Mouse (Mus musculus): ENCODE results near the gene Ttll13. TPM values are rescaled to one million over a fixed set of nuclear protein-coding genes. Genes with fewer than 3 reads are reported as not detected.

The Ttll13 gene
- total and polyA plus RNA-seq, 3 experiments = 0.39 to 0.40 TPM; not detected in 1

DNA sequence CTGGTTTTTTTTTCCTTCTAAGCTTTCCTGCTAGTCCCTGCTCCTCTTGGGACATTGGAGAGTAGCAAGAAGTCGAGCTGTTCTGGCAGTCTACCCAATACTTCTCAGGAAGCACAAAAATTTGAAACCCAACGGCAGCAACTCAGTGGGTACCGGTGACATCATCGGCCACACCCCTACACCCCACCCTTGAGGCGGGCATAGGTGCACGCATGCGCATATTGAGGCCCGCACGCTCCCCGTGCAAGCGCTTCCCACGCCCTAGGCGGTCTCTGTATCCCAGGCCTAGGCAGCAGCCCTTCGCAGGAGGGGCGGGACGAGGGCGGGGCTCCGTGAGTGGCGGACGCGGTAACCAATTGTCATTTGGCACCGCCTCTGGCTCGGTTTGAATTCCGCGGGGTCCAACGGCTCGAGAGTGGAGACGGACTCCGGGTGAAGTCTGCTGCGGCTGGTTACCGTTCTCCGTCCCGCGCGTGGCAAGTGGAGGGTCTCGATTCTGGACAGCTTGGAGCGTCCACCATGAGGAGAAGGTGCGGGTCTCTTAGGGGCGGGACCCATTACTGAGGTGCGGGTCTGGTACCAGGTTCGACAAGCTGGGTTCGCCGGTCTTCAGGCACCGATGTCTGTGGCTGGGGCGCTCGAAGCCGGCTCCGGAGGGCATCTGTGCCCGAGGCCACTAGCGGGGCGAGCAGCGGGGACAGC is 48.0 kb downstream of the Ttll13 start, which contains the start of gene Prc1 (continued):
- TF ChIP-seq SIN3A (IDR thresholded peaks at IDR 0.05; ENCODE audit: low read length) (peak; percentile 64), SMC3 (IDR thresholded peaks at IDR 0.05; ENCODE audit: low read depth, low read length) (no peak; the same call in 1 of the 2 replicates), MAZ (IDR thresholded peaks at IDR 0.05; ENCODE audit: low read depth, low read length) (0 out of 2 replicates have a peak, but pooled peaks have one; percentile 38), KAT2A (conservative IDR thresholded peaks at IDR 0.05; ENCODE audit: low read depth, low read length) (peak; percentile 51; the same call in 1 of the 2 replicates)

GRCm38 (mm10) chr7:80294764-80295648 is 48.8 kb downstream of the Ttll13 start:
- H3K27ac ChIP-seq (ENCODE audit: control insufficient read depth, low read depth, low read length) = peak overlapping the region; percentile 69
- peaks cover 3 to 7% of the 10 kb centered on the region in 2 experiments; a peak in 3 of 4 replicates for H3K4me1 ChIP-seq (ENCODE audit: control insufficient read depth in 1 of 2, insufficient read depth in 2 of 2, low read length in 2 of 2)
- peak overlapping the region; percentile 93 for H3K9ac ChIP-seq (ENCODE audit: control insufficient read depth, low read depth, low read length, poor library complexity, severe bottlenecking)
- H3K4me3 ChIP-seq (ENCODE audit: control insufficient read depth in 1 of 2, insufficient read depth in 1 of 2, low read depth in 2 of 2, low read length in 2 of 2) = peak overlapping the region; percentile 65 to 74
- TF ChIP-seq CHD1 (IDR thresholded peaks at IDR 0.05; ENCODE audit: low read depth, low read length) = peak; percentile 27; the same call in 1 of the 2 replicates
- TF ChIP-seq MXI1 (IDR thresholded peaks at IDR 0.05; ENCODE audit: low read depth, low read length) = 0 out of 2 replicates have a peak, but pooled peaks have one; percentile 10
- no peak for TF ChIP-seq TBP (IDR thresholded peaks at IDR 0.05; ENCODE audit: low read depth, low read length)
- peak; percentile 76 for DNase-seq (ENCODE audit: low read depth, low spot score)
- H3K36me3 ChIP-seq (ENCODE audit: control insufficient read depth in 1 of 2, insufficient read depth in 2 of 2, low read length in 2 of 2) = peaks cover 7 to 14% of the 10 kb centered on the region in 2 experiments
- no peaks in the 10 kb centered on the region for H3K9me3 ChIP-seq (replicated peaks; ENCODE audit: insufficient read depth, low read length)
- H3K27me3 ChIP-seq (ENCODE audit: control insufficient read depth in 1 of 2, insufficient read depth in 2 of 2, low read length in 2 of 2) = no peaks in the 10 kb centered on the region
- H3K79me2 ChIP-seq (ENCODE audit: control insufficient read depth, insufficient read depth, low read length, poor library complexity) = peaks cover 46% of the 10 kb centered on the region

DNA sequence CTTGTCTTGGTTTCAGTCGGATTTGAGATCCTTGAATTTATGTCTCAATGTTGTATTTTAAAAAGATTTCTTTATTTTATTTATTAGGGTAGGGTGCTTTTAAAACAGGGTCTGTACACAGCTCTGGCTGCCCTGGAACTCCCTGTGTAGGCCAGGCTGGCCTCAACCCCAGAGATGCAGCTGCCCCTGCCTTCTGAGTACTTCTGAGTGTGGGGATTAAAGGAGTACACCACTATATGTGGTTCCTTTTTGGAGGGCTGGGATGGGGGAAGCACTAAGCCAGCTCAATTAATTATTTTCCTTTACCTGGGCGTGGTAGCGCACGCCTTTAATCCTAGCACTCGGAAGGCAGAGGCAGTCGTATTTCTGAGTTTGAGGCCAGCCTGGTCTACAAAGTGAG is 50.3 kb downstream of the Ttll13 start:
- H3K4me3 ChIP-seq (ENCODE audit: control insufficient read depth in 1 of 2, insufficient read depth in 1 of 2, low read depth in 2 of 2, low read length in 2 of 2) = peak overlapping the region in 1 of 2 experiments; percentile 14; a peak in 1 of 4 replicates
- H3K27ac ChIP-seq (ENCODE audit: control insufficient read depth, low read depth, low read length) = no peak overlapping the region
- peaks cover 52% of the 10 kb centered on the region for H3K79me2 ChIP-seq (ENCODE audit: control insufficient read depth, insufficient read depth, low read length, poor library complexity)
- no peak for DNase-seq (ENCODE audit: low read depth, low spot score)
- no peaks in the 10 kb centered on the region for H3K9me3 ChIP-seq (replicated peaks; ENCODE audit: insufficient read depth, low read length)
- peaks cover 3 to 7% of the 10 kb centered on the region in 2 experiments; a peak in 3 of 4 replicates for H3K4me1 ChIP-seq (ENCODE audit: control insufficient read depth in 1 of 2, insufficient read depth in 2 of 2, low read length in 2 of 2)
- TF ChIP-seq RAD21 (IDR thresholded peaks at IDR 0.05; ENCODE audit: low read depth, low read length) (no peak), GATA1 (IDR thresholded peaks at IDR 0.05; ENCODE audit: low read depth, low read length) (no peak)
- peak overlapping the region; percentile 12; the same call in 1 of the 2 replicates for H3K9ac ChIP-seq (ENCODE audit: control insufficient read depth, low read depth, low read length, poor library complexity, severe bottlenecking)
- H3K27me3 ChIP-seq (ENCODE audit: control insufficient read depth in 1 of 2, insufficient read depth in 2 of 2, low read length in 2 of 2) = no peaks in the 10 kb centered on the region
- peaks cover 14 to 17% of the 10 kb centered on the region in 2 experiments for H3K36me3 ChIP-seq (ENCODE audit: control insufficient read depth in 1 of 2, insufficient read depth in 2 of 2, low read length in 2 of 2)

All from MEL (cell line).